Mouse (Mus musculus) spleen, postnatal 14 days (tissue): Measurements from ENCODE around the gene Fam189a1.

Experiments
- DNase-seq, 2 experiments: peaks; one replicate each; pipeline ENCODE4 v3.0.0; 2021 to 2022; ENCODE audit warnings: low spot score in 2 of 2

The Fam189a1 gene

DNA sequence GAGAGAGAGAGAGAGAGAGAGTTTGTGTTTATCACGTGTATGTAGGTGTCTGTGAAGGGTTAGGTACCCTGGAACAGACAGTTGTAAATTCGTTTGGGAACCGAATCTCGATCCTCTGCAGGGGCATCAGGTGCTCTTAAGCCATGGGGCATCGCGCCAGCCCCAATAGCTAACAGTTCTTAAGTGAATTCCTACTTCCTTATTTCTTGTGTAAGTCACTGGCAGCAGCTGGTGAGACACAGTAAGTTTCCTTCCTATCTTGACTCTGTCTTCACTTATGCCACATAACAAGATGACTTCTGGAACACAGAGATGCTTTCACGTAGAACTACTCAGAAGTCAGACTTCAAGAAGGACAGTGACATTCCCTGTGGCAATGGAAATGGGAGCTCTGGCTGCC, 275.0 kb downstream of the Fam189a1 start:
- no peak for DNase-seq

DNA sequence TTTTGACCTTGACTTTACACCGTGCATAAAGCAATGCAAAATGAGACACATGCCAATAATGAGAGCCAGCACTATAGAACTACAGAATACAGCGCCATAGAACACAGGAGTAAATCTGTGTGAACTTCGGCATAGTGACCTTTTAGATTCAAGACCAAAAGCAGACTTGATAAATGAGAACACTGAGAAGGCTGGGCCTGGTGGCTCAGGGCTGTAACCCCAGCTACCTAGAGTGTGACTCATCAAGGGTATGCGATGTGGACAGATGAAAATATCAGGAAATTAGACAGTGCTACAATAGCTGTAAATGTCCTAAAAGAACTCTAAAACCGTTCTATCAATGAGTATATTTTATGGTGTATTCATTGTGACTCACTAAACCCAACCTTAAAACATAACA, 276.0 kb downstream of the Fam189a1 start:
- no peak for DNase-seq

DNA sequence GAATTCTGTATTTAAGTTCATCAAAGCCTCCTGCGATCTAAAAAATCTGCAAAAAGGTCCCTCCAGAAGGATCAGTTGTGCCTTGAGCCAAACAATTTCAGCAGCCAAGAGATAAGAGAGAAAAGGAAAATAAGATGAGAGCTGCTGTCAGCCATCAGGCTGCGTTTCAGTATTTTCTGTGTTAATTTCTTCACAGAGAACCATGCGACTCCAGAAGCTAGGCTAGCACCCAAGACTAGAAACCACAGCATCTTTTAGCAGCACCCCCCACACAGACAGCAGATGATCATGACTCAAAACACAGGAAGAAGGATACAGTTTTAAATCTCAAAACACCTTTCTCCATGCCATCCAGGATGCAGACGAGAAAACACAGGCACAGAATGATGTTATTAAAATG, 281.4 kb downstream of the Fam189a1 start:
- DNase-seq: no peak

DNA sequence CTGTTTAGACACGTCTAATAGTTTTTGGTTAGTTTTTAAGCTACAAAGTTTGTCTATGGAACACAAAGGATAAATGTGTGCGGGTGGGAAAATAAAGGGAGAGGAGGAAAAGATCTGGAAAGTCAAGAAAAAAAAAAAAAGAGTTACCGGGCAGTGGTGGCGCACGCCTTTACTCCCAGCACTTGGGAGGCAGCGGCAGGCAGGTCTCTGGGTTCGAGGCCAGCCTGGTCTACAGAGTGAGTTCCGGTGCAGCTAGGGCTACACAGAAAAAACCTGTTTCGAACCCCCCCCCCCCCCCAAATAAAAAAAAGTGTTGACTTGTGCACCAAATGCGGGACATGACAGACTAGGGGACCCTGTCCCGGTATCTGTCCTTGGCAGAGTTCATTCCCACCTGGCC, 283.1 kb downstream of the Fam189a1 start:
- DNase-seq: no peak

DNA sequence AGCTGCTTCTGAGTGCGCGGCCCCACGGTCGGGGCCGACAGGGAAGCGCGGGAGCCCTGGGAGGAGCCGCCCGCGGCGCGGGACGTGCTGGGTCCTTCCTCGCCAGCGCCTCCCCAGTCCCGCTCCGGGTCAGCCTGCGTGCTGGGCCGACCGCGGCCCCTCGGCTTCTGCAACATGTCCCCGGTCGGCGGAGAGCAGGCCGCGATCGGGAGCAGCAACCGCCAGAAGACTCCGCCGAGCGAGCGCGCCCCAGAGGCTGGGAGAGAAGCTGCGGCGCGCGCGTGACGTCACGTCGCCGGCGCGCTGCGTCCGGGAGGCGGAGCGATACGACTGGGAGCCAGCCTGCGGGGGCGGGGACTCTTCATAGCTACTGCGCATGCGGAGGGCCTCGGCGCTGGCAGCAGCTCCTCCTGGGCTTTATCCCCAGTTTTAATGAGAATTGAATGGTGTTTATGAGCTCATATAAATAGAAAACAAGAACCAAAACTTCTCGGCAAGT, 283.6 kb downstream of the Fam189a1 start, which contains the start of gene Nsmce3:
Gene Nsmce3 (minus strand): TSS at position 255 of the 499 bp plus-strand sequence.
- peak; percentile 90 to 96 for DNase-seq

DNA sequence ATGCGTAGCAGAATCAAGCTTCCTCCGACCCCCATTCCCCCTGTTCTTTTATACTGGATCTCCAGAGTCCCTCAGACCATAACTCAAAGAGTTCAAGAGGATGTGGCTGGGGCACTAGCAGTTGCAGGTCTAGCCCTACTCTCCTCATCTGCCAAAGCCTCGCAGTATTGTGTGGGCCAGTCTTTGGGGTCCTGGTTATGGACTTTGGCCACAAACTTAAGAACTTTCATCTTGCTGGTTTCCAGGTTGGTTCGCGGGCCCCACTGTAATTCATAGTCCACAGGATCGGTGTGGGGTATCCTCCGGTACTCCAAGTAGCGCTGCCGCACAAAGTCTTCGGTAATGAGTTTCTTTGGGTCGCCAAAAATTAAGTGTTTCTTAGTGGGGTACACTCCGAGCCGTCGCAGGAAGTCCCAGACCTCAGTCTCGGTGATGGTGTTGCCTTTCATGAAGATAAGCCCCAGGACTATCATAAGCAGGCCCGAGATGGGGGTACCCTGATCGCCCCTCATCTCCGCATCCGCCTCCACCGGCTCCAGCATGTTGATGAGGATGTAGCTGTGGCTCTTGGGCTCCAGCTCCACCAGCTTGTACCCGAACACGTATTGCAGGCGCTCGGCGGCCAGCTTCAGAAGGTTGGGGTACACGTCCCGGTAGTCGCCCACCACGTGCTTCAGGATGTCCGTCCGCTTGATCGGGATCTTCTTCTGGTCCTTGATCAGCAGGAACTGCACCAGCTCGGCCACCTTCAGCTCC, 284.2 kb downstream of the Fam189a1 start:
- DNase-seq: no peak

DNA sequence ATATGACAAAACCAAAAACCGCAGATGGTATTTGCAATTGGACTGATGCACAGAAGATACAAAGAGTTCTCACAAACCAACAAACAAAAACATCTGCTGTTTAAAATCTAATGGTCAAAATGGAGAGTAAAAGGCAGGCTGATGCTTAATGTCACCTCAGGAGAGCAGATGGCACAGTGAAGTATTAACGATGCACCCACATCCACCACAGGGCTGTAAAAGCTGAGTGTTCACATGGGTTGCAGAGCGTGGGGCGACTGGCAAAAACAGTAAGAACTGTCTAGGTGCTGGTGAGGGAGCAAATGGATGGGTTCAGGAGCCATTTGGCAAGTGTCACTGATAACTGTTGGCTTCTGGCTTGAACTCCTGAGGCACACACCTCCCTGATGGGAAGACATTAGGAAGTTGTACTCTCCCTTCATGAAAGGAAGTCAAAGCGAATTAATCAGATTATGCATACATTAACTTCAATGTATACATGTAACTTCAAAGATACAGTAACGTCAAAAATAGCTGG, 286.8 kb downstream of the Fam189a1 start:
- no peak for DNase-seq

DNA sequence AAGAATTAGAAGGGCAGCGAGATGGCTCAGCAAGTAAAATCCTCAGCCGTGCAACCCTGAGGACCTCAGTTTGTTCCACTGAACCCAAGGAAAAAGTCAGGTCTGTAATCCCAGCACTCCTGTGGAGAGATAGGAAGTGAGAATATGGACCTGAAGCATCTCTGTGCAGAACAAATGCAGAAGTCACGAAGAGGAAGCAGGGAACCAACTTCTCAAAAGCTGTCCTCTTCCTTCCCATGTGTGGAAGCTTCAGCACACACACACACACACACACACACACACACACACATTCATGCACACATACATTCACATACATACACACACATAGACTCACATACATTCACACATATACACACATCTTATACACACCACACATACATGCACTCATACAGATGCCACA, 292.8 kb downstream of the Fam189a1 start:
- no peak for DNase-seq

DNA sequence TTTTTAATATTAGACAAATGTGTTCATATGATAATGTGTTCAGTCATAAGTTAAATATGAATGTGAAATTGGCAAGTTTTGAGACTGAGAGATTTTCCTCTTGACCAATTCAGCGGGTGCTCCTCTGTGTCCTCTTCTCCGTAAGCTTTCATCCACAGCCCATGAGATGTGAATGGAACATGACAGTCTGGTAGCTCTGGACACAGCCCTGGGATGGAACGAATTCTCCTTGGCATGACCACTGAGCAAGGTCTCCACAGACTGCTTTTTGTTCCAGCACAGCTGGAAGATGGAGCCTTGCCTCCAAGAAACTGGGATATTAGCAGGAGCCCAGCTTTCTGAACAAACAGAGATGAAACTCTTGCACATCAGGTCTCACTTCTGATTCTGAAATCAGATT, 293.4 kb downstream of the Fam189a1 start:
- no peak for DNase-seq

DNA sequence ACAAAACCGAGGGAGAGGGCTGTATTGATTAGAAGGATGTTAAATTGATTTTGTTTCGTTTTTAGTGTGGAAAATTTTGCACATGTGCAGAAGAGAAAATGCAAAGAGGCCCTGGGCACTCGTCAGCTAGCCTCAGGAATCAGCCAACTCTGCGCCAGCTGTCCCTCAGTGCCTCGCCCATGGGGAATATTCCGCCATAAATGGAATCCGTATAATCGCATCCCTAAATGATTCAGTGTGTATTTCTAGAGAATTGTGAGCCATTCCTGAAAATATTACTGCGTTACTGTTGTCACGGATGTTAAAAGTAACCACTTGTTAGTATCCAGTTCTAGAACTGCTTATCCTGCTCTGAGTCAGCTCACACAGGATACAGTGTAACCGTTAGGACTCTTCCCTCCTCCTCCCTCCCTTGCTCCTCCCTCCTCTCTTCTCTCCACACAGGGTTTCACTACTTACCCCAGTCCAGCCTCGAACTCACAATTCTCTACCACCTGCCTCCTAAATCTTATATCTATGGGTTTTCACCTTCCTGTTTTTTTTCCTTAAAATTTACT, 299.8 kb downstream of the Fam189a1 start:
- DNase-seq: no peak

DNA sequence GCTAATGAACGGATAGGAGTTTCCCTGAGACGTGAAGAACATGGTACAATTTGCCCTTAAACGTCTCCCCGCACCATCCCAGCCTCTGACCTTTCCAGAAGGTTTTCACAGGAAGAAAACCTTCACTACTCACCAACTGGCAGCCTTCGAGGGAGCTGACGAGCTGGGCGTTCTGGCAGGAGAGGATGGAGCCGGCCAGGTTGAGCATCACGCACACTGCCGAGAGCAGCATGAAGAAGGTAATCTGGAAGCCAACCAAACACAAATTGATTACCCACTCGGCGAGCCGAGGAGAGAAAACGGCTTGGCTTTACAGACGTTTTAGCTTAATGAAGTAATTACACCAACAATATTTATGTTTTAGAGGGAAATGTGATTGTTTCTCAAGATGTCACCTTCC, 300.4 kb downstream of the Fam189a1 start:
- no peak for DNase-seq

DNA sequence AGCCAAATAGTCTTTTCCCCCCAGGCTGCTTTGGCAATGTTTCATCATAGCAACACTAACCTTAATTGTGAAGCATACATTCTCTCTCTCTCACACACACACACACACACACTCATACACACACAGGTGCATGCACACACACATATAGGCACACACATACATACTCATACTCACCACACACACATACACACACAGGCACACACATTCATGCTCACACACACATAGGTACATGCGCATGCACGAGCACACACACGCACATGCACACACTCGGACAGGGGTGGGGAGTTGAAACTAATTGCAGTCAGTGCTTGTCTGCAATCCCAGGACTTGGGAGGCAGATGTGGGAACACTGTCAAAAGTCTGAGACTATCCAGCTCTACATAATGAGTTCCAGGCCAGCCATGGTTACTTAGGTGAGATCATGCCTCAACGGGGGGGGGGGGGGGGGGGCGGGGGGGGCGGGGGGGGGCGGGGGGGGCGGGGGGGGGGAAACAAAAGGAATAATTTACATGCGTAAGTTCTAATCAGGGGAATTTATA, 300.9 kb downstream of the Fam189a1 start:
- DNase-seq: no peak

DNA sequence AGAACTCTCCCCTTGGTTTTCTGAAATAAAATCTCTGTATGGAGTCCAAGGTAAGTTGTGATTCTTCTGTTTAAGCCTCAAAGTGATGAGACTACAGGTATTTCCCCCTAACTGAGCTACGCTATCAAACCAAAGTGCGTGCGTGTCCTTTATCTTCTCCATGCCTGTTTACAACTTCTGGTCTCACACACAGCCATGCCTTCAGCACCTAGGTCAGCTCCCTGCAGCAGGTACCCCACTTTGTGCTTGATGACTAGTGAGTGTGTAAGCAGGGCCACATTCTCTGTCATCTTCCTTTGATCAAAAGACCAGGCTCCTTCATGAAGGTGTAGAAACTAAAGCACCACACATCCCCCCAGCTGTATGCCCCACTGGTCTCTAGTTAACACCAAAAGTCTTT, 305.6 kb downstream of the Fam189a1 start:
- DNase-seq: no peak

DNA sequence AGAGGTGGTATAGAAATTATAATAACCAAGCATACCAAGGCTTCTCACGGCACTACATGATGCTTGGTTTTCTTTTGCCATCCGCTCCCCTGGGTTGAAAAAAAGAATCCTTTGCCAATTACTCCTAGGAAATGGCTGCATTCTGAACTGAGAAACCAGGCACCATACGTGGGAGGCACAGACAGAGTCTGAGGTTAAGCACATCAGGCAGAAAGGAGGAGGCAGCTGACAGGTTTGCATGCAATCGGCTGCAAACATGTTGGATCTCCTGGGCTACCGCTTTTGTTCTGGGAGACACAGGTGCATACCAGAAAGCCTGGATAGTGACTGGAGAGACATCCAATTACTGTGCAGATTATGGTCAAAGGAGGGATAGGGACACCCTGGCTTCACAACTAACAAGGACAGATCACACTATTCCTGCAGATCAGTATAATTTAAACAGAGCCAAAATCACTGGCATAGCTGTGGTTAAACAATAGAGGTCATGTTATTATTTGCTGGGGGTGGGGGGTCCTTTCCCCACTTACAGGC, 308.9 kb downstream of the Fam189a1 start:
- DNase-seq: no peak

DNA sequence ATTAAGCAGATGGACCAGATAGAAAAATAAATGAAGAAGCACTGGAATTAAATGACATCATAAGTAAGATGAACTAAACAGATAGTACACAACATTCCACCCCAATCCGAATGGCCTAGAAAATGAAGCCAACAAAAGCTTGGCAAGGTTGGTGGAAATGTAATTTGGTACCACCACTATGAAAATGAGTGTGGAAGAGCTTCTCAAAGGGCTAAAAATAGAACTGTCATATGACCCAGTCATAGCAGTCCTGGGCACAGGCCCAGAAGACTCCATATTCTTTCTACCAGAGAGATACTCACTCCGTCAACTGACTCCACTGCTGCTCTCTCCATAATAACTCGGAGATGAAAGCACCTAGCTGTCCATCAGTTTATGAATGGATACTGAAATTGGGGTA, 310.3 kb downstream of the Fam189a1 start:
- no peak for DNase-seq

DNA sequence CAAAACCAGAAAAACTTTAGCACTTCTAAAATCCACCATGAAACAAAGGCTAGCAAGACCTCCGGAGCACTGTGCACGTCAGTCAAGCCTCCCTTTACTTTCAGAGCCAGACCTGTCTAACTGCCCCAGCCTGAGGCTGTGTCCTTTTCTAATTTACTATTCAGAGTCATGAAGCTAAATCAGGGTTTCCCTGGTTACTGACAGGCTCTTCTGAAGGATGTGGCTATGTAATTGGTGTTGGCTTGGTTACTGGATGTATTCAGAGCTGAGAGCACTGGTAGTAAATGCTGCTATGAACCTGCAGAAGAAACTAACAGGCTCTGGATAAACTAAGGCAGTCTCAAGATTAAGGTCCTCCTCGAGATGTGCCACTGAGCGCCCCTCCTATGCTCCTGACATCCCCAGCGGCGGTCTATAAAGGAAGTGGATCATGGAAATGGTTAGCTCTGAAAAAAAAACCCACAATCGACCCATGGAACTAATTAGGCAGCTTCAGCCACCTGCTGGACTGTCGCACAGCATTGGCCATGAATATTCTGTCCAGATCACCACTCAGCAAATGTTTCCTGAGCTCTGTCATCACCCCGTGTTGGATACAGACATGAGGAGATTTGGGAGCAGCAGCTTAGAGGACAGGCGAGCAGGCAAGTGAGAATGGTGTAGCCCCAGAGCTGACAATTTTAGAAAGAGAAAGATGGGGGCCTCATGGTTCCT, 315.3 kb downstream of the Fam189a1 start:
- no peak for DNase-seq

DNA sequence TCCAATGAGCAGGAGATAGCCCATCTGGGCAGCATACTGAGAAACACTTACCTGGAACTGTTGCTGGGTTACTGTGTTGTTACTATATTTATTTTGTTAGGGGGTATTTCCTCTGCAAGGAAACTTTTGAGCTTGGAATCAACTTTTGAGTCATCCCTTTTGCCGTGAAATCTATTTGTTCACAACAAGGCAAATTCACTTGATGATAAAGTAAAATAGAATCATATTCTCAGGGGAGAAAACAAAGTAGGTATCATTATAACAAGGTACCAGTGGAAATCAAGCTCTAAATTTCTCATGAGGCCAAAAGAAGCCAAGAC, 315.8 kb downstream of the Fam189a1 start:
- no peak for DNase-seq

DNA sequence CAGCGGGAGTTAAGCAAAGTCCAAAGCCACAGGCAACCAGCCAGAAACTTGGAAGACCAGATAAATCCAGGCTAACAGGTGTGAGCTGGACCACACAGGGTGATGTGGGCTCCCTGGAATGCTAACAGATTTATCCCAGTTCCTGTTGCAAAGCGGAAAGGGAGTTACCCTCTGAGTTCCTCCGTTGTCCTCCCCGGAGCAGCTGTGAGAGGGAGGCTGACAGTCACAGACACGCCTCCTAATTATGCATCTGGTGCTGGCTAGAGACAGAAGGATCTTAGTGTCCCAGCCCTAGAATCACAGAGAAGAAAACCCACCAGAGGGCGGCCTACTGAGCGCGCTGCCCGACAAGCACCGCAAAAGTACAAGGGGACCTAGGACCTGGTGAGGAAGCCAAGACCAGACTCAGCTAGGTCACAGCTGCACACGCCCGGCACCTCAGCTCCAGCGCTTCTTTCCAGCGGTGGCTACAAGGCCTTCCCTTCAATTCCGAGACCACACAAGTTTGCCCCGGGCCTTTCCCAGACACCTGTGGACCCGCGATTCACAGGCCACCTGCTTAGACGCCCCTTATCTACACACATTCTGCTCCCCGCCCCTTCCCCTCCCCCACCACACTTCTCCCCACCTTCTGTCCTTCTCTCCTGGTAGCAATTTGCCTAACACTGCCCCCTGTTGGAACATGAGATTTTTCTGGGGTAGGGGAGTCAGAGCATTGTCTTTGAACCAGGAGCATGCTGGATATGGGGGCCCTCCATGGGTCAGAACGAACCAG, 316.4 kb downstream of the Fam189a1 start:
- DNase-seq: no peak

DNA sequence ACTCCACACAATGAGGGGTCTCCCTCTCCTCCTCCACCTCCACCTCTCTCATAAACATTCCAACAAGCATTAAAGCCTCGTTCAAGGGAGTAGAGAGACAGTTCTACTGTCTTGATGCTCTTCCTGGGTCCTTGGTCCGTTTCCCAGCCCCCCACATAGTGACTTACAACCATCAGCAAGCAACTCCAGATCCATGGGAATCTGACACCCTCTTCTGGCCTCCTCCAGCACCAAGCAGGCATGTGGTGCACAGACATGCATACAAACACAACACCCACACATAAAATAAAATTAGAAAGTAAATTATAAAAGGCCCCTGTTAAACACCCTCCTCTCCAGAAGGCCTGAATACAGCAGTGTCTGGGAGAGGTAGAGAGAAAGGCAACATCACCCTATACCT, 317.1 kb downstream of the Fam189a1 start:
- DNase-seq: no peak

DNA sequence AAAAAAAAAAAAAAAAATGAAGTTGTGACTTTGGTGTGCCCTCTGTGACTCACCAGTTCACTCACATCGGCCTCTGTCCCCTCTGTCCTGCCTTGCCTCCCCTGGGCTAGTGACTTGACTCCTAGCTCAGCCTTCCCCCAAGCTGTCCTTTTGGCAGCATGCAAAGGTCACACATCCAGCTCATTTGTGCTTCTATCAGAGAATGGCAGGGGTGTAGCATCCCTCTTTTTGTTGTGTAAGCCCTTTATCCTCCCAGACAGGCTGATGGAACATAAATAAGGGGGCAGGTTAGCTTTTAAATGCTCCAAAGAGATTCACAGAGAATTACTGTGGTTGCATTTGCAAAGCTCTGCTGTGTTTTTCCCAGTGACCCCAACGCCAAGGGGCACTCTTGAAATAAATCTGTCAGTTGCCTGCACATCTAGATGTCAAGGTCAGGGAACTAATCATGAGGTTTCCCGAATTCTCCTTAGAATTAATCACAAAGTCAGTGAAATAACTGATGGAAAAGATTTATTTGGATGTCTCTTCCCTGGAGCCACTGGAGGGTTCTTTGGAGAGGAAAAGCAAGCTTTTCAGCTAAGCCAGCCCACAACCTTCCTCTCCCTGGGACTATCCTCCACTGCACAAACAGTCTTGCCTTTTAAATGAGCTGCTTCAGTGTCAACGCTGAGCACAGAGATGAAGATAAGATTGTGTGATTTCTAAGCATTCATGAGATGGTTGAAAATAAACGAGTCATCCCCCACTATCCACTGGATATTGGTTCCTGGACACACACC, 326.0 kb downstream of the Fam189a1 start:
- DNase-seq: no peak

DNA sequence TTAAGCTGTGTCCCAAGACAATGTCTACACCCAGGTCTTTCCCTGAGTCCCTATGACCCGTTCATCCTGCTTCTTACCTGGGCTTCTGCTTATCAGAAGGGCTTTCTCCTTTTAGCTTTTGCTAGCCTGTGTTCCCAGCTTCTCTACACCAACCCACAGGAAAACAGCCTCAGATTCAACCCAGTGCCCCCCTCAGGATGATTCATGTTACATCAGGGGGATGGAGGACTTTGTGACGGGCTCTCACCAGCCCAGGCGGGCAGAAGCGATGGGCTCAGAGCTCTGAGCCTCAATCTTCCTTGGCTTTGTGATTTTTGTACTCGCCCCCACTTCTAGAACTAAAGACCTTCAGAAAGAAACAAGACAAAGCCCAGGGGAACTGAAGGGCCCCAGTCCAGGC, 335.3 kb downstream of the Fam189a1 start:
- DNase-seq: no peak
